Mouse (Mus musculus) layer of hippocampus, adult 11-12 months (tissue): ENCODE data around the gene Ralgps2.

Experiments used
- DNase-seq: peaks from one replicate; pipeline ENCODE4 v3.0.0; 2022; ENCODE audit warnings: low spot score

Gene Ralgps2

GRCm38 (mm10) chr1:156769163-156769562 lies 170.3 kb downstream of the Ralgps2 start:
- DNase-seq = no peak

DNA sequence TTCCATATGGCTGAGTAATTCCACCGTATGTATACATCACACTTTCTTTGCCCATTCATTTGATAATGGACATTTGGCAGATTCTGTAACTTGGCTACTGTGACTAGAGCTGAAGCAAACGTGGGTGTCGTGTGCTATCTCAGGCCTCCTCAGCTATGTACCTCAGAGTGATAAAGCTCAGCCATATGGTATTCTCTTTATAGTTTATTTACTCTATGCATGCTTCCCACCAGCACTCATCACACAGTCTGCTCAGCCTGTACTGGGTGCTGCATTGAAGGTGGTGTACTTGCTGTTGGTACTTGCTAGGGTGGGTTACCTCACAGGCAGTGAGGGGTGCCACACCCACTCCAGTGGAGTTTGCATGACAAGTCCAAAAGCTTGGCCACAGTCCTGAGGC lies 174.1 kb downstream of the Ralgps2 start:
- no peak for DNase-seq

- DNase-seq = no peak
Measured at GRCm38 (mm10) chr1:156764584-156764983, 174.8 kb downstream of the Ralgps2 start.

DNA sequence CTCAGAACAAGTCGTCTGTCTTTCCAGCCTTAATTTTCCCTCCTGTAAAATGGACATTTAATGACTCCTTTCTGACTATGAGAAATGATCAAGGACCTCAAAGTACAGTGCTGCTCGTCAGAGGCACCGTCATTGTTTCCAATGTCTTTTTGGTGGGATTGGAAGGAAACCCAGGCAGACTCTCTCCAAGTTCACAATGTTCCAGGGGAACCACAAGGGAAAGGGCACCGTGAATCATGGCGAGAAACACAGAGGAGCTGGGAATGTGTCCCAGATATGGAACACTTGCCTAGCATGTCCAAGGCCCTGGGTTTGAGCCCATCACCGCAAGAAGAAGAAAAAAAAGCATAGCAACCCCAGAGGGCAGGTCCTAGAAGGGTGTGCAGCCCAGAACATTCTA lies 176.1 kb downstream of the Ralgps2 start:
- no peak for DNase-seq

GRCm38 (mm10) chr1:156761430-156761801 lies 178.0 kb downstream of the Ralgps2 start:
- no peak for DNase-seq

DNA sequence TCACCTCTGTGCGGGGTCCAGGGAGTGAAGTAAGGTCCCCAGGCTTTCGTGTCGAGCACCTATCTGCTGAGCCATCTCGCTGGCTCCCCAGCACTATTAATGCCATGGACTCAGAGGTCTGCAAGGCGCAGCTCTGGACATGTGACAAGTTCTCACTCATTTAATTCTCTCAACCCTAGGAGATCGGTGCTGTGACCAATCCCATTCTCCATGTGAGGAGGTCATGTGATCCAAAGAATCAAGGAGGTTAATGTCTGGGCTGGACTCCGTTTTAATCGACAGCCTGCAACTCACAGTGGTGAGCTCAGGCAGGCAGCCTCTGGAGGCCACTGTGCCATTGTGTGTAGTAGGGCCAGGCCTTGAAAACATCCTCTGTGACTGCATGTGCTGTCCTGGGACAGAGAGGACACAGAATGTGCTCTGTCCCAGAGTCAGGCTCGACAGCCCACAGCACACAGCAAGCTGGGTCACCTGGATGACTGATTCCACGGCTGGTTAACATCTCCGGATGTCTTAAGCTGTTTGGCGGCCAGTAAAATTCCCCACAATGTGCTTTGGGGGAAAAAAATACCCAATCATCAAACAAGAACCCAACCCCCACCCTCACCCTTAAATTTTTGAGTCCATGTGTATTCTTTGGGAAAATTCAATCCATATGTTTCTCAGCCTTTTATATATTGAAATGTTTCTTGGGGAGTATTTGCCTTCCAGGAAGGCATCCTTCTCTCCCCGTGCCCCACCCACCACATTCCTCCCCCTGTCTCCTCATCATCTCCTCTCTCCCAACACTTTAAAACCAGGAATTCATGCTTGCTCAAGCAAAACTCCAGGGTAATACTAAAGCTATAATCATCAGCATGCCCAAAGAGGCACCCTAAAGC lies 178.6 kb downstream of the Ralgps2 start:
- no peak for DNase-seq

GRCm38 (mm10) chr1:156758326-156758725 lies 181.1 kb downstream of the Ralgps2 start:
- no peak for DNase-seq

DNA sequence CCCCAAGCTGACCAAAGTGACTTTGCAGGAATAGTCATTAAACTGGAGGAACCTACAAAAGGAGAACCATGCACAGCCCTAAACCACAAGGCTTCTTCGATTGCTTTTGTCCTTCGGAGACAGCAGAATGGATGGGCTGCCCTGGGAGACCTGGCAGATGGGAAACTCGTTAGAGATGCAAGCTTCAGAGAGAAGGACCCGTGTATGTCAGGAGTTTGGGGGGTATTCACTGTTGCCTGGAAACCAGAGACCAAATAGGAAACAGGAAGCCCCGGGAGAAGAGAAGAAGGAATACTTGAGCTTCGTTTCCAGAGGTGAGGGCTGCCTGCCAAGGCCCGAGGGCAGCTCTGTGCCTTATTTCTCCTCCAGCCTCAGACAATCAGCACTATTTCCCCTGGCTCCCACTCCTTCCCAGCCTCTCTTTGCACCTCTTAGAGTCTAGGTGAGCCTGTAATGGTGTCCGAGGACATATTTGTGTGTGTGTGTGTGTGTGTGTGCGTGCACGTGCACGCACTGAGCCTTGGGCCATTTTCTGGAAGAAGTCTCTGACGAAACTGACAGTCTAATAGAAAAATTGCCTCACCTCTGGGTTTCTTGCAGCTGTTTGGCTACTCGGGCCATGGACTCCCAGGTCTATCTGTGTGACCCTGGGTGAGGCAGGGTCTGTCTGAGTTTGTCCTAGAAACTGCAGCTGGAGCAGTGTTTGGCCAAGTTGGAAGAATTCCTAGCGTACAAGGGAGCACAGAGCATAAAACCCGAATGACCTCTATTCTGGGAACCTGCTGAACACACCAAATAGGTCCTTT lies 184.6 kb downstream of the Ralgps2 start:
- no peak for DNase-seq
